Mouse (Mus musculus): ENCODE measurements at regions not wholly inside any gene's neighbourhood (a gene's known extent, or its start where the extent isn't known, plus 50 kb on each side); places are given as distances from the start of the nearest gene placed in this dataset.

GRCm38 (mm10) chr11:7010858-7011257, 52.4 kb upstream of the Adcy1 start:
- no peak for DNase-seq

GRCm38 (mm10) chr11:6999329-6999728, 64.0 kb upstream of the Adcy1 start:
- no peak for DNase-seq

DNA sequence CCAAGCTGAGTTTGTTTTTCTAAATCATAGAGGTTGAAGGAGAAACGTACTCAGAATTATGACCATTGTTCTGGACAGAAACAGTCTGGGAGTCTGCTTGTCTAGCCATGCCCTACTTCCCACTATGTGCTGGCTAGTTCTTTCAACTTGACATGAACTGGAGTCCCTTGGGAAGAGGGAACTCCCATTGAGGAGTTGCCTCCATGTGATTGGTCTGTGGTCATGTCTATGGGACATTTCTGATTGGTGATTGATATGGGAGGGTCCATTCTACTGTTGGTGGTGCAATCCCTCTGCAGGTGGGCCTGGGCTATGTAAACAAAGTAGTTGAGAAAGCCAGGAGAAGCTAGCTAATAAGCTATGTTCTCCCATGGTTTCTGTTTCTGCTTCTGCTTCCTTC, 64.5 kb upstream of the Adcy1 start:
- no peak for DNase-seq

DNA sequence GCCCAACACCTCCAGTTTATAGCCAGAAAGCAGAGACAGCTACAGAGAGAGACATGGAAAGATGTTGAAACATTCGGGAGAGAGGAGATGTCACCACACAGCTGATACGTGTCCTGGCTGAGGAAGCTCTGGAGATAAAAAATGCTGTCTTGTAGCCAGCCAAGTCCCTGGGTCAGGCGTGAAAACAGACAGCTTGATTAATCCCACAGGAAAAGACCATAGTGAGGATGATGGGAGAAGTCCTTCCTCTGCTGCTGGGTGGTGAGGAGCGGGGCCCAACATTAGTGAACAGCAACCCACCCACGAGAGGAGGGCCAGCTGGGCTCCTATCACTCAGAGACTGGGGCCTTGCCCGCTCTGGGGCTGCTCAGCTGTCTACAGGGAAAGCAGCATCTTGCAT, 65.8 kb upstream of the Adcy1 start:
- no peak for DNase-seq

DNA sequence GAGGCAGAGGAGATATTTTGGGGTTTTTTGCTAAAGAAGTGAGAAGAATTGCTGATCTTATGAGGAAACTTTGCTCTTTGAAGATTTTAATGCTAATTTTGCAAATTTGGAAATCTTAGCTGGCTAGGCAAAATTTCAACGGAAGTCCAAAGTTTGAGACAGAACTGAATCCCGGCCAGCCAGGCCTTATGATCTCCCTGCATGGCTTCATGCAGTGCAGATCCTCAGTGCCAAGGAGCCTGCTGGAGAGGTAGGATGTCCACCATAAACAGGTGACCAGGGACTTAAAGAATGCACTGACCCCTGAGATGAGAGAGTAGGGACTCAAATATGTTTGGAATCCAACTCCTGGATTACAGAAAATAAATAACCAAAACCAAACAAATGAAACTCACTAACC, 69.6 kb upstream of the Adcy1 start:
- DNase-seq = no peak

GRCm38 (mm10) chr11:6991626-6992025, 71.7 kb upstream of the Adcy1 start:
- DNase-seq = no peak

DNA sequence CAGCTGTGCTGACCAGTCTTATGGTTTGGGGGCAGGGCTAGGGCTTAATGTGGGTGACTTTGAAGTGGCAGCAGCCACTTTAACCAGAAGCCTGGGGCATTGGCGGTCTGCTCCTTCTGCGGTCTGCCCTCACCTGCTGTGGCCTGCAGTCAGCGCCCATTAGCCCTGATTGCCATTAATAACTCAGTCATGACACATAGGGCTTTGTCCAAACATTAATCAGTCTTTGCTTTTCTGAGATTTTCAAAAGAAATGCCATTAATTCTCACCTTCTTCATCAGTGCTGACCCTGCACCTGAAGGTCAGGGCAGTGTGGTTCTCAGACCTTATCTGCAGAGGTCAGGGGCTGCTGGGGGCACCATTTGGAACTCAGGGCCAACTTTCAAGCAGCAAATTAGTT, 72.6 kb upstream of the Adcy1 start:
- no peak for DNase-seq

DNA sequence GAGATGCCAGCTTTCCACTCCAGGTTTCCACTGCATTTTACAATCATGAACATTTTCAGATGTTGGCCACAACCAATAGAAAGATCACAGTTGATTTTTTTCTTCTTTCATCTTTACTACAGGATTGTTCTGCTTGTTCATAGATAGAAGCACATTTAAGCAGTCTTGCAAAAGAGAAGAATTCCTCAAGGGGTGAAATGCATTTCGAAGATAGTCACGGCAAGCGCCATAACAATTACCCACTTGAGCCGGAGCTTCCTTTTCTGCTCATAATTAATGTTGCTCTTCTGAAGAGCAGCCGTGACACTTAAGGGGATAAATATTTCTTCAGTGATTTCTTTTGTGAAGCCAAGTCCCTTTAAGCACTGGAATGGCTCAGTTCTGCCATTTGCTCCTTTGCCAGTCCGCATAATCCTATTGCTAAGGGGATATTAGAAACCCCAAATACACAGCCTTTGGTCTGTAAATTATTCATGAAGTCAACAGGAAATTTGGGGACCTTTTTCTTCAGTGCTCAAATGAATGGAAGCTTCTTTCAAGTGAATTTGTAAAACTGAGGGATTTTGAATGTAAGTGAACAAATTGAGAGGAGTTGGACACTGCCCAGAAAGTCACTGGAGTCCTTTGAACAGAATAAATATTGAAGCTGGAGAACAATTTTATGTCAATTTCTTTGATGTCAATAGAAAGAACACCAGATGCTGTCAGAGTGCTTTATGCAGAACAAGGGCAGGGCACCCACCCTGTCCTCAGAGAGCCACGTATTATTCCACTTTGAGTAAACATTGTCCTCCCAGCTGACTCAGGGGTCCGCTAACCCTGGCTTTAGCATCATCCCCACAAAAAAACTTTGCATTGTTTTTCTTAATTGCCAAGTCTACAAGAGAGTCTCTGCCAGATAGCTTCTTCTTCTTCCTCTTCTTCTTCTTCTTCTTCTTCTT, 74.1 kb upstream of the Adcy1 start:
- DNase-seq = no peak

GRCm38 (mm10) chr11:6987995-6988394, 75.3 kb upstream of the Adcy1 start:
- DNase-seq = peak; percentile 65

DNA sequence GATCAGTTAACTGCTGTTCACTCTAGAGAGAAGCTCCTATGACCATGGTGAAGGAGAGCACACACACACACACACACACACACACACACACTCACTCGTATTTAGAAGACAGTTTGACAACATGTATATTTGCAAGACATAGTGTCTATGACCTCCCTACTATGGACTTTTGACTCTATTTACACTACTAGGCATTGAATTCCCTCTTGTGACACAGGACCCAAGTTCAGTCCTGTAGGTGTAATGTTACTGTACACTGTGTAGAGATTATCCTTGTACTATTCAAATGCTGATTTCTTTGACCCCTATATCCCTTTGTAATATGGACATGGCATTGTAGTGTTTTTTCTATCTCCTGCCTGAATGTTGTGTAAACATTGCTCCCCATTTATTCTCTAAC, 76.2 kb upstream of the Adcy1 start:
- no peak for DNase-seq

DNA sequence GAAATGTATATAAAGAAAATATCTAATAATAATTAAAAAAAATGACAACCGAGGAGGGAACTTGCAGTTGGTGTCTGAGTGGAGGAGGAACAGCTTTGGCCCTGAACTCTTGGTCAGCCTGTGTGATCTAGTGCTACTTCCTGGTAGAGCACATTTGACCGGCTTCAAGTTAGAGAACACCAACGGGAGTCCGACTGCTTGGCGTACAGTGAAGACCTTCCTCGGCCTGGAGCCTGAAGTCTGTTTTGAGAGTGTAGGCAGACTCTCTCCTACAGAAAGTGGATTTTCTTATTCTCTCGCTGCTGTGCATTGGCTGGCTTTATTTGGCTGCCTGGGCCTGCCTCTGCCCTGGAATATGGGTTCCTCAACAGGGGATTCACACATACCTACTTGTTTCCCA, 81.2 kb upstream of the Adcy1 start:
- peak; percentile 2 for DNase-seq

DNA sequence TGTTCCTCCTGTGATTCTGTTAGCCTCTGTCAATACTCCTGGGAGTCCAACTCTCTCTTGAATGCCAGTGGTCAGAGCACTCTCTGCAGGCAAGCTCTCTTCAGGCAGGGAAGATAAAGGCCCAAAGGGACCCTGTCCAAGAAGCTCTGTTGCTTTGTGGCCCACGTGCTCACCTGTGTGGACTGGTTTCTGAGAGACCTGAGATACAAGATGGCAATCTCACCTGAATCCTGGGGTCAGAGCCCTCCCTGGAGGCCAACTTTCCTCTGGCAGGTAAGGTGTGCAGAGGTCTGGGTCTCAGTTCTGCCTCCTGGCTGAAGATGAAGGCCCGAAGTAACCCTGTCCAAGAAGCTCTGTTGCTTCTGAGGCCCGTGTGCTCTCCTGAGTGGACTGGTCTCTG, 83.6 kb upstream of the Adcy1 start:
- DNase-seq = peak; percentile 2

GRCm38 (mm10) chr11:6969196-6969595, 94.1 kb upstream of the Adcy1 start:
- DNase-seq = peak; percentile 63

GRCm38 (mm10) chr11:6966968-6967367, 96.3 kb upstream of the Adcy1 start:
- DNase-seq = peak; percentile 96

- no peak for DNase-seq
Observed at GRCm38 (mm10) chr11:6964524-6964923, 98.8 kb upstream of the Adcy1 start.

DNA sequence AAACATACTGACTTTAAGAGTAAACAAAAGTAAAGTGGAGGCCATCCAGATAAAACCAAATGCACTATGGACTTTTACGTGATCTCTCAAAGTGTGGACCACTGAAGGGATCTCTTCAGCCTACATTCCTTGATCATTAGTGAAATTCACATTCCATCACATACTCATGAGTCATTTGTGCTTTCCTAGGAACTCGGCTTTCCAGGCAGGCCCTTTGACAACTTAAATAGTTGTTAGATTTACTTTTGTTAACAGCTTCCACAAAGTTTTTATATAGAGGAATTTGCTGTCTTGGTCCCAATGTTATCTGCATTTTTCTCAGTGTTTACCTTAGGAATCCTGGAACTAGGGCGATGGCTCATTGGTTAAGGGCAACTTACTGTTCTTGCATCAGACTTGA, 99.7 kb upstream of the Adcy1 start:
- no peak for DNase-seq

GRCm38 (mm10) chr11:6962786-6963575, 100.3 kb upstream of the Adcy1 start:
- DNase-seq = peak; percentile 97

- peak; percentile 67 for DNase-seq
Observed at GRCm38 (mm10) chr11:6962322-6962721, 101.0 kb upstream of the Adcy1 start.

GRCm38 (mm10) chr11:6952787-6953186, 110.5 kb upstream of the Adcy1 start:
- peak; percentile 99 for DNase-seq

DNA sequence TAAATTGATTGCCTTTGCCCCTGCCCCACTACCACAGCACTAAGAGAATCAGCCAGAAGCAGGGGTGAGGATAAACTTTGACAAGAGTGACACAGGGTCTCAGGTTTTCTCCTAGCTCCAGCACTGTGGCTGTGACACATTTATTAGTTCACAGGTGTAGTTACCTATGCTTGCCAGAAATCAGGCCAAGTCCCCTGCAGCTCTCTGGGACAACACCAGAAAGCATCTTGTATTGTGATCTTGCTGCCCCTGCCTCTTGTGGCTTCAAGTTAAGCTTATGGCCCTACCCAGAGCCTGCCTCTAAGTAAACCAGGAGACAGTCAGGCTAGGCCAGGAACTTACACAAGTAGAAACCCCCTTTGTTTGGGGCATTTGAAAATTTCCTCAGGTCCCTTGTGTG, 111.9 kb upstream of the Adcy1 start:
- peak; percentile 84 for DNase-seq

DNA sequence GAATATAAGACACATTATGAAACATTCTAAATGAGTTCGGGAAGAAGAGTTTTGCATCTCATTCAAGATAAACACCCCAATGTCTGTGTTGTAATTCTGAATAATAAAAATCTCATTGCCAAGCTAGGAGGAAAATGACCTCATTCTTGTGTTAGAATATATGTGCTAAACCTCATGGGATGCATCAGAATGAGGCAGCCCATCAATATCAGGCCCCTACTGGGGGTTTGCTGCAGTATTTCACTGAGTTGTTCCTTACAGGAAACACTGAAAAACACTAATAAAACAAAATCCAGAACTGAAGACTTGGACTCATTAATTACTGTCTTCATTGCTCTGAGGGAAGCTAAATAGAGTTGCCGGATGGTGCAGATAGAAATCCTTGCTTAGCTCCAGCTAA, 111.6 kb upstream of the Gm11983 start:
- no peak for DNase-seq

DNA sequence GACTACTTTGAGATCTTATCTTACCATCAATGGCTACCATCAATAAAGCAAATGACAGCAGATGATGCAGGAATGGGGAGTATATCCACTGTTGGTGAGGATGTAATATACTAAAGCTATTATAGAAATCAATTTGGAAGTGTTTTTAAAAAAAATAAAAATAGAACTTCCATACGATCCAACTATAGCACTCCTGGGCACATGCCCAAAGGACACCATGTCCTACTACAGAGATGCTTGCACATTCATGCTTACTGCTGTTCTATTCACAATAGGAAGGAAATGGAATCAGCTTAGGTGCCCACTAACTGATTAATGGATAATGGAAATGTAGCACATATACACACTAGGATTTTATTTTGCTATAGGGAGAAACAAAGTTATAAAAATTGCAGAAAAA, 96.7 kb upstream of the Gm11983 start:
- no peak for DNase-seq

GRCm38 (mm10) chr11:6926036-6926435, 88.6 kb upstream of the Gm11983 start:
- no peak for DNase-seq

DNA sequence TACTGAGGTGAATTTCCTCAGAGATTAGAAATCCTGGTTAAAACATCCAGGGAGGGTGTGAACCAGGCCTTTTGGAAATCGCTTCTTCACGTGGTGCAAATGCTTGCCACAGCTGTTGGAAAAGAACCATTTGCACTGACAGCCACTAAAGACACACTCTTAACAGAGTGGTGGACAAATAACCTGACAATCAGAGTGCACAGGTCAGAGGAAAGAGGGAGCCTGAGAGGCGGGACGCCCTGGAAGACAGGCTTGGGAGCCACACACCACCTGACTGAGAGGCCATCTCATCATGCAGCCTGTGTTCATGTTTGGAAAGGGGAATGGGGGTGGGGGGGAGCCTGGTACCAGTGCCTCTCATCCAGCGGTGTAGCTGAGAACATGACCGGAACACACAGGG, 87.0 kb upstream of the Gm11983 start:
- no peak for DNase-seq

Data from cerebellum, adult 9-11 months (tissue).